Mouse (Mus musculus): ENCODE measurements around the gene Map3k13. TPM values are rescaled to one million over a fixed set of nuclear protein-coding genes. Genes with fewer than 3 reads are reported as not detected.

Map3k13 gene
- total and polyA plus RNA-seq, 2 experiments from 2014 or later: 0.33 to 1.0 TPM

DNA sequence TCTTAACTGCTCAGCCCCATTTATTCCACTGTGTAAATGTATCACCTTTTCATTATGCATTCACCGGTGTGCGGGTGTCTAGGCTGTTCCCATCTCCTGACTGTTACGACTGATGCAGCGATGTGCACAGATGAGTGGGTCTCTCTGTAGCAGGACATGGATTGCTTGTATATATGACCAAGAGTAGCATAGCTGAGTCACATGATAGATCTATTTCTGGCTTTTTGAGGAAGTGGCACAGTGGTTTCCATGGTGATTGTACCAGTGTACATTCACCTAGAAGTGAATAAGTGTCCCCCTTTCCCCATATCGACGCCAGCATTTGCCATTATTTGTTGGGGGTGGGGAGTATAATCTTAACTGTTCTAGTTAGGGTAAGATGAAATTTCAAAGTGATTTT, 119.2 kb downstream of the Map3k13 start:
- no peak overlapping the region for H3K4me2 ChIP-seq (ENCODE audit: low read depth, low read length)
- H3K4me3 ChIP-seq (ENCODE audit: low read depth, low read length): no peak overlapping the region
- H3K4me1 ChIP-seq (ENCODE audit: control insufficient read depth, insufficient read depth): no peaks in the 10 kb centered on the region
- H3K36me3 ChIP-seq (replicated peaks; ENCODE audit: control insufficient read depth, insufficient read depth, low read length): peaks cover 4% of the 10 kb centered on the region; the same call in 1 of the 2 replicates
- H3K27ac ChIP-seq (ENCODE audit: low read depth): no peak overlapping the region
- H3K9ac ChIP-seq (replicated peaks; ENCODE audit: low read depth, low read length): no peak overlapping the region
- DNase-seq (ENCODE audit: low spot score): no peak
- H3K9me3 ChIP-seq (replicated peaks; ENCODE audit: control insufficient read depth, low read length): no peaks in the 10 kb centered on the region
- no peaks in the 10 kb centered on the region for H3K27me3 ChIP-seq (ENCODE audit: control insufficient read depth, insufficient read depth, low read length)
- no peak for ATAC-seq (ENCODE audit: insufficient read depth, low read depth)
- TF ChIP-seq EP300 (IDR thresholded peaks at IDR 0.05; ENCODE audit: low read depth): no peak
- no peak for TF ChIP-seq CTCF (IDR thresholded peaks at IDR 0.05; ENCODE audit: low read depth)
- 88% methylated on average over 6 of the region's 6 CpGs for WGBS

DNA sequence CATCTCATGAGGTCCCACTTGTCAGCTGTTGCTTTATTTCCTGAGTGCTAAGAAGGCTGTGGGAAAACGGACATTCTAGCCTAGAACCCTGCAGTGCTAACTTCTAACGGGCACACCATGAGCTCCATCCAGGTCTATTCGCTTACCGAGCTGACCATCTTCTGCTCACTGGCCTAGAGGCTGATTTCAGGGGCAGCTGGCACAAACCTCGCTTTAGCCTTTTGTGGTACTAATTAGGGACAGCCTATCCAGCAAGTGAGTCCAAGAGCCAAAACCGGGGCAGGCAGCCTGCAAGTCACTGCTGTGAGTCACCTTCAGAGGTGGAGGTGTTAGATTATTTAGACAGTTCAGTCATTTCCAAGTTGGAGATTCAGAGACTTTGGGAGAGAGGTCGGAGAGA, 122.5 kb downstream of the Map3k13 start:
- no peak overlapping the region for H3K27ac ChIP-seq (ENCODE audit: low read depth)
- peaks cover 6% of the 10 kb centered on the region; the same call in 1 of the 2 replicates for H3K36me3 ChIP-seq (replicated peaks; ENCODE audit: control insufficient read depth, insufficient read depth, low read length)
- 63% methylated on average over 7 of the region's 7 CpGs for WGBS
- no peak overlapping the region for H3K9ac ChIP-seq (replicated peaks; ENCODE audit: low read depth, low read length)
- TF ChIP-seq CTCF (IDR thresholded peaks at IDR 0.05; ENCODE audit: low read depth) (no peak), EP300 (IDR thresholded peaks at IDR 0.05; ENCODE audit: low read depth) (no peak)
- no peak overlapping the region for H3K4me3 ChIP-seq (ENCODE audit: low read depth, low read length)
- no peak for ATAC-seq (ENCODE audit: insufficient read depth, low read depth)
- no peaks in the 10 kb centered on the region for H3K27me3 ChIP-seq (ENCODE audit: control insufficient read depth, insufficient read depth, low read length)
- no peak for DNase-seq (ENCODE audit: low spot score)
- no peaks in the 10 kb centered on the region for H3K4me1 ChIP-seq (ENCODE audit: control insufficient read depth, insufficient read depth)
- no peak overlapping the region for H3K4me2 ChIP-seq (ENCODE audit: low read depth, low read length)
- H3K9me3 ChIP-seq (replicated peaks; ENCODE audit: control insufficient read depth, low read length): no peaks in the 10 kb centered on the region

DNA sequence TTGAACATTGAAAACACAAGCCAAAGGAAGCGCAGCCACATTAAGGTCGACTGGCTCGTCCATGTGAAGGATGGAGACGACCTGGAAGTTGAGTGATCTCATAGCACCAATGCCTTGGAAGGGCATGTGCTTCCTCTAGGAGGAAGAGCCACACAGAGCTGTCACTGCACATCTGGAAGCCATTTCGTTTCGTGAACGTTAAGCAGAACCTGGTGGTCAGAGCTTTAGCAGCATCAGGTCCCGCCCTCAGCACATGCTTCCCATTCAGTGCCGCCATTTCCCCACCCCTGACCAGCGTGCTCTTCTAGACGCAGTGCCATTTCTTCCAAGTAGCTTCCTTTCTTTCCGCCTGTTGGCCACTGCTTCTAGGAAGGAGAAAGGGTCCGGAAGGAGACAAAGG, 134.3 kb downstream of the Map3k13 start:
- Histone ChIP-seq H3K27ac (ENCODE audit: low read depth) (no peak overlapping the region), H3K36me3 (replicated peaks; ENCODE audit: control insufficient read depth, insufficient read depth, low read length) (peaks cover 27% of the 10 kb centered on the region), H3K27me3 (ENCODE audit: control insufficient read depth, insufficient read depth, low read length) (no peaks in the 10 kb centered on the region), H3K4me2 (ENCODE audit: low read depth, low read length) (no peak overlapping the region), H3K9ac (replicated peaks; ENCODE audit: low read depth, low read length) (no peak overlapping the region), H3K4me3 (ENCODE audit: low read depth, low read length) (no peak overlapping the region), H3K9me3 (replicated peaks; ENCODE audit: control insufficient read depth, low read length) (no peaks in the 10 kb centered on the region), H3K4me1 (ENCODE audit: control insufficient read depth, insufficient read depth) (no peaks in the 10 kb centered on the region)
- ATAC-seq (ENCODE audit: insufficient read depth, low read depth) (no peak), DNase-seq (ENCODE audit: low spot score) (no peak)
- WGBS: 72% methylated on average over 13 of the region's 13 CpGs
- TF ChIP-seq CTCF (IDR thresholded peaks at IDR 0.05; ENCODE audit: low read depth) (no peak), EP300 (IDR thresholded peaks at IDR 0.05; ENCODE audit: low read depth) (no peak)

DNA sequence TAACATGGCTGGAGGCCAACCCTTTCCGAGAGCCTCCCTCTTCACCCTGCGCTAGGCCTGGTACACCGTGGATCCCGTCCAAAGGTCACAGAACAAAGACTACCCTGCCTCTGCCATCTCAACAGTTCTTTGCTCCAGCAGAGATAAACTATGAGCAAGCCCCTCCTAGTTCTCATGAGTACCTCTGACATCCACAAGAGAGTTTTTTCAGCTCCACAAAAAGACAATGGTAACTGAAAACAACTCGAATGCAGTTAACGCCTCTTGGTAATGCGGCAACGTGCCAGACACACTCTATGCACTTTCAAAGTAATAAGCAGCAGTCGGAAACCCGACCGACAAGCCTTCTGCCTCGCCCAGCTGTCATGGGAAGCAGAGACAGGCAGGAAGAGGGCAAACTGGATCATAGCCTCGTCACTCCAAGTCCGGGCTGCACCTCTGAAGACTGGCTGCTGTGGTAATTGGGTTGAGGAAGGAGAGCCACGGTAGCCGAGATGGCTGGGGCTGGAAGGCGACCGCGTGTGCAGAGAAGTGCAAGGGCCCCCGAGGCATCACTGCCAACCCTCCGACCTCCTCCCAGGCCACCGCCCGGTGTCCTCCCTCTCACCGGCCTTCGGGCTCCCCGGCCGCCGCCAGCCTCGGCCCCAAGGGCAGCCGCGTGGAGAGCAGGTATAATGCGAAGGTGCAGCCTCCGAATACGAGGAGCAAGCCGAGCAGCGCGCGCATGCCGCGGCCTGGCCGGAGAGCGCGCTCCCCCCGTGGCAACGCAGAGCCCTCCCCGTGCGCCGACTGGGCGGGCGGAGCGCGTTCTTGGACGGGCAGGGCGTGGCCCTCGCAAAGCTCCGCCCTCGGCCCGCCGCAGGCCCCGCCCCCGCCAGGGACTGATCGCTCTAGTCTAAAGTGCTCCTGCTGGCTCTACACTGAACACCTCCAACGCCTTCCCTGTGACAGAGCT, 152.9 kb downstream of the Map3k13 start, which contains the start of gene Tmem41a:
TSS of gene Tmem41a (minus strand) at position 792 of the 955 bp plus-strand sequence.
- Histone ChIP-seq H3K27ac (ENCODE audit: low read depth) (peak within 1 kb of the TSS; percentile 84), H3K36me3 (replicated peaks; ENCODE audit: control insufficient read depth, insufficient read depth, low read length) (no peaks in the 10 kb centered on the region), H3K9me3 (replicated peaks; ENCODE audit: control insufficient read depth, low read length) (no peaks in the 10 kb centered on the region), H3K9ac (replicated peaks; ENCODE audit: low read depth, low read length) (peak within 1 kb of the TSS; percentile 60), H3K27me3 (ENCODE audit: control insufficient read depth, insufficient read depth, low read length) (no peaks in the 10 kb centered on the region), H3K4me3 (ENCODE audit: low read depth, low read length) (peak within 1 kb of the TSS; percentile 60), H3K4me2 (ENCODE audit: low read depth, low read length) (peak within 1 kb of the TSS; percentile 75), H3K4me1 (ENCODE audit: control insufficient read depth, insufficient read depth) (0 out of 2 replicates have a peak, but pooled peaks cover 5% of the 10 kb centered on the region)
- DNase-seq (ENCODE audit: low spot score) (peak; percentile 78), ATAC-seq (ENCODE audit: insufficient read depth, low read depth) (peak; percentile 90)
- under 1% methylated on average over 63 of the region's 63 CpGs for WGBS
- TF ChIP-seq CTCF (IDR thresholded peaks at IDR 0.05; ENCODE audit: low read depth) (no peak), EP300 (IDR thresholded peaks at IDR 0.05; ENCODE audit: low read depth) (no peak)

DNA sequence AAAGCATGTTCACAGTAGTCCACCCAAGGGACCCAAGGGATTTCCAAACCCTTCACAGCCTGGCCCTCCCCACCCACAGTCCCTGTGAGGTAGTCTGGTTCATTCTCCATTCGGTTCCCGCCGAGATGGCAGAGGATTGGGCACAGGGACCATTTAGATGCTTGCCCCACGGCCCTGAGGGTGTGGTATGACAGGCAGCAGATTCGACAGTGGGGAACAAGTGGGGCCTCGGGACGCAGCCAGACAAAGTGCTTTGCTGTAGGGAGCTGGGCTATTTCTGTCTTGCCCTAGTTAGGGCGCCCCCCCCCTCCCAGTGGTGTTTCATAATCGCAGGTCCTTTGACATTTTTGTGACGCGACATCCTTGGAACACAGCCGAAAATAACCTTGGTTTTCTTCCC, 161.4 kb downstream of the Map3k13 start:
- H3K4me3 ChIP-seq (ENCODE audit: low read depth, low read length): no peak overlapping the region
- H3K4me1 ChIP-seq (ENCODE audit: control insufficient read depth, insufficient read depth): peaks cover 6% of the 10 kb centered on the region; the same call in 1 of the 2 replicates
- DNase-seq (ENCODE audit: low spot score): peak; percentile 79
- H3K36me3 ChIP-seq (replicated peaks; ENCODE audit: control insufficient read depth, insufficient read depth, low read length): no peaks in the 10 kb centered on the region
- H3K27ac ChIP-seq (ENCODE audit: low read depth): peak overlapping the region; percentile 67
- TF ChIP-seq CTCF (IDR thresholded peaks at IDR 0.05; ENCODE audit: low read depth) (no peak), EP300 (IDR thresholded peaks at IDR 0.05; ENCODE audit: low read depth) (no peak)
- WGBS: 24% methylated on average over 12 of the region's 12 CpGs
- H3K9ac ChIP-seq (replicated peaks; ENCODE audit: low read depth, low read length): peak overlapping the region; percentile 32
- H3K9me3 ChIP-seq (replicated peaks; ENCODE audit: control insufficient read depth, low read length): no peaks in the 10 kb centered on the region
- peak overlapping the region; percentile 39; the same call in 1 of the 2 replicates for H3K4me2 ChIP-seq (ENCODE audit: low read depth, low read length)
- ATAC-seq (ENCODE audit: insufficient read depth, low read depth): peak; percentile 91
- H3K27me3 ChIP-seq (ENCODE audit: control insufficient read depth, insufficient read depth, low read length): no peaks in the 10 kb centered on the region
